In genomic region chr1:159570270-159570669, GRCm38 (mm10) we compare ENCODE assay signal across 13 mouse cellular contexts. TPM values are rescaled to one million over a fixed set of nuclear protein-coding genes. Genes with fewer than 3 reads are reported as not detected.
DNase-seq lines count a peak whose midpoint lies in the region; ATAC-seq and TF ChIP-seq lines count a peak whose summit lies in the region.
"Had no signal": no experiment of that assay in that cellular context is flagged by ENCODE, and none has a peak within 500 bp of the region (broad histone marks: within the 10 kb centered on the region; RNA-seq: fewer than 3 reads in every experiment).

No protein-coding gene starts in this region.

- peaks cover 6% of the 10 kb centered on the region; the same call in 1 of the 2 replicates for H3K4me1 ChIP-seq in forebrain, embryonic 14.5 days (ENCODE audit: control insufficient read depth, insufficient read depth, low read length)
- H3K4me1 ChIP-seq in hindbrain, embryonic 12.5 days: no peaks in the 10 kb centered on the region
- H3K4me1 ChIP-seq in midbrain, embryonic 16.5 days (ENCODE audit: control insufficient read depth, insufficient read depth, low read length): peaks cover 12% of the 10 kb centered on the region
- H3K4me1 ChIP-seq: liver, embryonic 12.5 days had no signal

- no peak overlapping the region for H3K4me3 ChIP-seq in layer of hippocampus, adult 2 months
- no peak overlapping the region for H3K4me3 ChIP-seq in forebrain, embryonic 14.5 days (ENCODE audit: low read depth, low read length)
- H3K4me3 ChIP-seq in hindbrain, embryonic 12.5 days: no peak overlapping the region
- no peak overlapping the region for H3K4me3 ChIP-seq in midbrain, embryonic 16.5 days (ENCODE audit: low read depth, low read length)
- H3K4me3 ChIP-seq: liver, embryonic 12.5 days had no signal

- ATAC-seq in forebrain, embryonic 14.5 days: peak; percentile 58
- ATAC-seq in hindbrain, embryonic 12.5 days (ENCODE audit: low FRiP score): peak; percentile 75; the same call in 1 of the 2 replicates
- 0 out of 2 replicates have a peak, but pooled peaks have one; percentile 44 for ATAC-seq in midbrain, embryonic 16.5 days
- ATAC-seq: liver, embryonic 12.5 days had no signal

- no peaks in the 10 kb centered on the region for H3K9me3 ChIP-seq in forebrain, embryonic 14.5 days (replicated peaks; ENCODE audit: control insufficient read depth, low read length)
- H3K9me3 ChIP-seq in hindbrain, embryonic 12.5 days (replicated peaks): no peaks in the 10 kb centered on the region
- H3K9me3 ChIP-seq in midbrain, embryonic 16.5 days (replicated peaks; ENCODE audit: control insufficient read depth, low read length, poor library complexity, severe bottlenecking): no peaks in the 10 kb centered on the region
- H3K9me3 ChIP-seq: liver, embryonic 12.5 days had no signal

- H3K36me3 ChIP-seq in forebrain, embryonic 14.5 days (ENCODE audit: control insufficient read depth, insufficient read depth, low read length): no peaks in the 10 kb centered on the region
- H3K36me3 ChIP-seq in hindbrain, embryonic 12.5 days: no peaks in the 10 kb centered on the region
- H3K36me3 ChIP-seq in midbrain, embryonic 16.5 days (ENCODE audit: control insufficient read depth, insufficient read depth, low read length): no peaks in the 10 kb centered on the region
- H3K36me3 ChIP-seq: liver, embryonic 12.5 days had no signal

- WGBS in forebrain, embryonic 14.5 days: 12% methylated on average over 8 of the region's 8 CpGs
- 38% methylated on average over 8 of the region's 8 CpGs for WGBS in hindbrain, embryonic 12.5 days
- 21% methylated on average over 8 of the region's 8 CpGs for WGBS in midbrain, embryonic 16.5 days

- TF ChIP-seq CTCF in layer of hippocampus, adult 2 months (conservative IDR thresholded peaks at IDR 0.05): no peak

- DNase-seq in layer of hippocampus, adult 2 months (ENCODE audit: low spot score in 2 of 2): no peak
- no peak for DNase-seq in layer of hippocampus, postnatal 36 days
- DNase-seq in forebrain, embryonic 14.5 days (ENCODE audit: low spot score): peak; percentile 57
- no peak for DNase-seq in kidney, postnatal 14 days
- DNase-seq in frontal cortex, postnatal 36 days (ENCODE audit: low spot score in 2 of 2): no peak
- DNase-seq in yolk sac, embryonic 10.5 days (ENCODE audit: low spot score): no peak
- DNase-seq: kidney, adult 11 months; right cerebral cortex, postnatal 4 days; thymus, postnatal 14 days had no signal

- H3K27me3 ChIP-seq in forebrain, embryonic 14.5 days (replicated peaks; ENCODE audit: control insufficient read depth, insufficient read depth, low read length): no peaks in the 10 kb centered on the region
- H3K27me3 ChIP-seq in hindbrain, embryonic 12.5 days: no peaks in the 10 kb centered on the region
- no peaks in the 10 kb centered on the region for H3K27me3 ChIP-seq in midbrain, embryonic 16.5 days (ENCODE audit: control insufficient read depth, insufficient read depth, low read depth, low read length)
- H3K27me3 ChIP-seq: liver, embryonic 12.5 days had no signal

- H3K4me2 ChIP-seq in forebrain, embryonic 14.5 days (ENCODE audit: low read length): peak overlapping the region; percentile 24; the same call in 1 of the 2 replicates
- H3K4me2 ChIP-seq in hindbrain, embryonic 12.5 days (replicated peaks): peak overlapping the region; percentile 15; the same call in 1 of the 2 replicates
- H3K4me2 ChIP-seq in midbrain, embryonic 16.5 days (ENCODE audit: low read length): 0 out of 2 replicates have a peak overlapping the region, but pooled peaks have one; percentile 19
- H3K4me2 ChIP-seq: liver, embryonic 12.5 days had no signal

- H3K9ac ChIP-seq in forebrain, embryonic 14.5 days (ENCODE audit: low read length): no peak overlapping the region
- H3K9ac ChIP-seq in hindbrain, embryonic 12.5 days: no peak overlapping the region
- H3K9ac ChIP-seq in midbrain, embryonic 16.5 days (ENCODE audit: low read depth, low read length): no peak overlapping the region
- H3K9ac ChIP-seq: liver, embryonic 12.5 days had no signal

- peak overlapping the region; percentile 75 for H3K27ac ChIP-seq in layer of hippocampus, adult 2 months
- peak overlapping the region; percentile 45; the same call in 1 of the 2 replicates for H3K27ac ChIP-seq in forebrain, embryonic 14.5 days (ENCODE audit: low read depth, low read length)
- 0 out of 2 replicates have a peak overlapping the region, but pooled peaks have one; percentile 12 for H3K27ac ChIP-seq in hindbrain, embryonic 12.5 days
- H3K27ac ChIP-seq in midbrain, embryonic 16.5 days (ENCODE audit: low read length): no peak overlapping the region; the same call in 1 of the 2 replicates
- H3K27ac ChIP-seq: liver, embryonic 12.5 days had no signal

RNA-seq across cellular contexts. Expression of gene Tnr, which starts 46.7 kb away (rescaled TPM):
- 100 to 1,000 TPM; 157 to 159 TPM for total RNA-seq in layer of hippocampus, adult 2 months (2021)
- 100 to 1,000 TPM; 150 to 178 TPM for total RNA-seq in layer of hippocampus, postnatal 36 days (2021)
- 2.6 and 3.9 TPM in 2 replicates for polyA plus RNA-seq in forebrain, embryonic 14.5 days (2014; fragmentation: Nextera tagmentation; extraction: Ambion mirVana)
- 1.3 and 1.4 TPM in 2 replicates for polyA plus RNA-seq in hindbrain, embryonic 12.5 days (2016; fragmentation: Nextera tagmentation; extraction: Ambion mirVana)
- polyA plus RNA-seq in midbrain, embryonic 16.5 days (2015; fragmentation: Nextera tagmentation; extraction: Ambion mirVana): 4.5 and 5.4 TPM in 2 replicates
- total RNA-seq: common myeloid progenitor, adult 5-6 weeks had no signal
